Mouse (Mus musculus) intestine, embryonic 15.5 days (tissue): Measurements from ENCODE around the gene Pdgfc. TPM values are rescaled to one million over a fixed set of nuclear protein-coding genes. Genes with fewer than 3 reads are reported as not detected.

Source experiments
- ATAC-seq: fragments of 200-750 bp; cut with Nextera tagmentation; 2 replicates; pipeline ENCODE4 v1.8.0; 2017; ENCODE audit warnings: moderate TSS enrichment, moderate library complexity
- H3K27ac ChIP-seq: fragments of 300-500 bp; sonication (generic); 2 replicates; pipeline ENCODE4 v1.5.1; 2015; ENCODE audit warnings: mild to moderate bottlenecking, inconsistent platforms
- H3K27me3 ChIP-seq: fragments of 300-500 bp; sonication (generic); replicated peaks from 2 replicates; pipeline ENCODE4 v1.6.1; 2015; ENCODE audit warnings: inconsistent platforms
- H3K36me3 ChIP-seq: fragments of 300-500 bp; sonication (generic); 2 replicates; pipeline ENCODE4 v1.6.1; 2015; ENCODE audit warnings: inconsistent platforms
- H3K4me1 ChIP-seq: fragments of 300-500 bp; sonication (generic); replicated peaks from 2 replicates; pipeline ENCODE4 v1.6.1; 2015; ENCODE audit warnings: inconsistent platforms
- H3K4me2 ChIP-seq: fragments of 300-500 bp; sonication (generic); replicated peaks from 2 replicates; pipeline ENCODE4 v1.6.1; 2015; ENCODE audit warnings: mild to moderate bottlenecking, inconsistent platforms
- H3K4me3 ChIP-seq: fragments of 300-500 bp; sonication (generic); replicated peaks from 2 replicates; pipeline ENCODE4 v1.5.1; 2015; ENCODE audit warnings: inconsistent platforms
- H3K9ac ChIP-seq: fragments of 300-500 bp; sonication (generic); 2 replicates; pipeline ENCODE4 v1.6.1; 2015; ENCODE audit warnings: inconsistent platforms
- H3K9me3 ChIP-seq: fragments of 300-500 bp; sonication (generic); 2 replicates; pipeline ENCODE4 v1.6.1; 2016; ENCODE audit warnings: inconsistent platforms
- WGBS: fragments of 180-500 bp; shearing (Covaris S2); methylation state at CpG from one replicate; pipeline ENCODE4 v1.1.7; 2015; 5-methylcytosine and 5-hydroxymethylcytosine counted together
- polyA plus RNA-seq: library from polyadenylated mRNA; unstranded; fragments of >200 nt; fragmentation: Nextera tagmentation; extraction: Ambion mirVana; gene quantifications from 2 replicates; pipeline ENCODE4 v1.2.1, GENCODE M21; 2015

The Pdgfc gene
- polyA plus RNA-seq, 1 experiment from 2014 or later, result 14.0 TPM

- Histone ChIP-seq H3K36me3 (no peaks in the 10 kb centered on the region), H3K4me2 (no peak overlapping the region), H3K9me3 (no peaks in the 10 kb centered on the region), H3K27me3 (no peaks in the 10 kb centered on the region), H3K9ac (no peak overlapping the region), H3K27ac (no peak overlapping the region), H3K4me3 (no peak overlapping the region), H3K4me1 (no peaks in the 10 kb centered on the region)
- no peak for ATAC-seq
Measured at GRCm38 (mm10) chr3:81054074-81054473, 17.9 kb downstream of the Pdgfc start.

GRCm38 (mm10) chr3:81057719-81058118 is 21.5 kb downstream of the Pdgfc start:
- no peak overlapping the region for H3K27ac ChIP-seq
- no peaks in the 10 kb centered on the region for H3K36me3 ChIP-seq
- no peaks in the 10 kb centered on the region for H3K9me3 ChIP-seq
- no peak overlapping the region for H3K4me2 ChIP-seq
- H3K27me3 ChIP-seq, result no peaks in the 10 kb centered on the region
- H3K4me1 ChIP-seq, result no peaks in the 10 kb centered on the region
- no peak overlapping the region for H3K9ac ChIP-seq
- H3K4me3 ChIP-seq, result no peak overlapping the region
- ATAC-seq, result no peak
- 81% methylated on average over 1 of the region's 1 CpGs for WGBS

- no peak overlapping the region for H3K27ac ChIP-seq
- H3K4me1 ChIP-seq, result no peaks in the 10 kb centered on the region
- no peaks in the 10 kb centered on the region for H3K9me3 ChIP-seq
- H3K36me3 ChIP-seq, result no peaks in the 10 kb centered on the region
- WGBS, result 23% methylated on average over 4 of the region's 4 CpGs
- no peak overlapping the region for H3K4me3 ChIP-seq
- H3K27me3 ChIP-seq, result no peaks in the 10 kb centered on the region
- no peak overlapping the region for H3K9ac ChIP-seq
- H3K4me2 ChIP-seq, result no peak overlapping the region
- peak; percentile 36; the same call in 1 of the 2 replicates for ATAC-seq
Measured at GRCm38 (mm10) chr3:81058527-81059031, 22.4 kb downstream of the Pdgfc start.

GRCm38 (mm10) chr3:81068550-81068949 is 32.3 kb downstream of the Pdgfc start:
- Histone ChIP-seq H3K27ac (no peak overlapping the region), H3K4me3 (no peak overlapping the region), H3K9me3 (no peaks in the 10 kb centered on the region), H3K27me3 (no peaks in the 10 kb centered on the region), H3K4me1 (no peaks in the 10 kb centered on the region), H3K36me3 (no peaks in the 10 kb centered on the region), H3K4me2 (no peak overlapping the region), H3K9ac (no peak overlapping the region)
- WGBS, result 37% methylated on average over 2 of the region's 2 CpGs
- ATAC-seq, result peak; percentile 61; the same call in 1 of the 2 replicates

GRCm38 (mm10) chr3:81101136-81101535 is 64.9 kb downstream of the Pdgfc start:
- no peak for ATAC-seq
- no peak overlapping the region for H3K27ac ChIP-seq
- H3K9ac ChIP-seq, result no peak overlapping the region

GRCm38 (mm10) chr3:81102158-81102876 is 66.1 kb downstream of the Pdgfc start:
- Histone ChIP-seq H3K4me3 (no peak overlapping the region), H3K36me3 (no peaks in the 10 kb centered on the region), H3K4me2 (no peak overlapping the region), H3K4me1 (peaks cover 5% of the 10 kb centered on the region), H3K9ac (no peak overlapping the region), H3K27ac (no peak overlapping the region), H3K27me3 (no peaks in the 10 kb centered on the region), H3K9me3 (no peaks in the 10 kb centered on the region)
- peak; percentile 83 for ATAC-seq
- WGBS, result 25% methylated on average over 3 of the region's 3 CpGs

More at GRCm38 (mm10) chr3:81101136-81101535, 64.9 kb downstream of the Pdgfc start:
- H3K27me3 ChIP-seq, result no peaks in the 10 kb centered on the region
- no peak overlapping the region for H3K4me3 ChIP-seq
- WGBS, result 75% methylated on average over 1 of the region's 1 CpGs
- no peaks in the 10 kb centered on the region for H3K9me3 ChIP-seq
- H3K4me2 ChIP-seq, result no peak overlapping the region
- no peaks in the 10 kb centered on the region for H3K36me3 ChIP-seq
- H3K4me1 ChIP-seq, result peaks cover 5% of the 10 kb centered on the region

GRCm38 (mm10) chr3:81102877-81103420 is 66.7 kb downstream of the Pdgfc start:
- WGBS, result 58% methylated on average over 5 of the region's 5 CpGs
- no peak overlapping the region for H3K27ac ChIP-seq

GRCm38 (mm10) chr3:81107515-81107914 is 71.3 kb downstream of the Pdgfc start:
- H3K36me3 ChIP-seq, result no peaks in the 10 kb centered on the region
- no peak for ATAC-seq
- H3K9me3 ChIP-seq, result no peaks in the 10 kb centered on the region
- no peaks in the 10 kb centered on the region for H3K27me3 ChIP-seq
- H3K4me1 ChIP-seq, result peaks cover 2% of the 10 kb centered on the region; the same call in 1 of the 2 replicates
- 45% methylated on average over 1 of the region's 1 CpGs for WGBS
- H3K4me2 ChIP-seq, result no peak overlapping the region
- H3K4me3 ChIP-seq, result no peak overlapping the region
- H3K9ac ChIP-seq, result no peak overlapping the region
- no peak overlapping the region for H3K27ac ChIP-seq

More at GRCm38 (mm10) chr3:81102877-81103420, 66.7 kb downstream of the Pdgfc start:
- no peak for ATAC-seq
- no peak overlapping the region for H3K9ac ChIP-seq
- H3K36me3 ChIP-seq, result no peaks in the 10 kb centered on the region
- H3K4me3 ChIP-seq, result no peak overlapping the region
- H3K27me3 ChIP-seq, result no peaks in the 10 kb centered on the region
- no peak overlapping the region for H3K4me2 ChIP-seq
- H3K4me1 ChIP-seq, result peaks cover 5% of the 10 kb centered on the region
- H3K9me3 ChIP-seq, result no peaks in the 10 kb centered on the region

- Histone ChIP-seq H3K36me3 (no peaks in the 10 kb centered on the region), H3K4me2 (no peak overlapping the region), H3K4me3 (no peak overlapping the region), H3K9ac (no peak overlapping the region), H3K27me3 (no peaks in the 10 kb centered on the region), H3K4me1 (no peaks in the 10 kb centered on the region), H3K9me3 (no peaks in the 10 kb centered on the region), H3K27ac (no peak overlapping the region)
- no peak for ATAC-seq
- 72% methylated on average over 1 of the region's 1 CpGs for WGBS
Measured at GRCm38 (mm10) chr3:81110968-81111367, 74.8 kb downstream of the Pdgfc start.

GRCm38 (mm10) chr3:81112892-81113291 is 76.7 kb downstream of the Pdgfc start:
- Histone ChIP-seq H3K4me2 (no peak overlapping the region), H3K27me3 (no peaks in the 10 kb centered on the region), H3K9me3 (no peaks in the 10 kb centered on the region), H3K36me3 (no peaks in the 10 kb centered on the region), H3K4me1 (no peaks in the 10 kb centered on the region), H3K4me3 (no peak overlapping the region), H3K27ac (no peak overlapping the region), H3K9ac (no peak overlapping the region)
- WGBS, result 94% methylated on average over 3 of the region's 3 CpGs
- ATAC-seq, result no peak

GRCm38 (mm10) chr3:81120664-81121063 is 84.4 kb downstream of the Pdgfc start:
- no peak overlapping the region for H3K4me3 ChIP-seq
- H3K27ac ChIP-seq, result no peak overlapping the region
- no peaks in the 10 kb centered on the region for H3K4me1 ChIP-seq
- H3K36me3 ChIP-seq, result no peaks in the 10 kb centered on the region
- H3K4me2 ChIP-seq, result no peak overlapping the region
- H3K27me3 ChIP-seq, result no peaks in the 10 kb centered on the region
- no peak overlapping the region for H3K9ac ChIP-seq
- 74% methylated on average over 1 of the region's 1 CpGs for whole genome bisulfite sequencing
- H3K9me3 ChIP-seq, result no peaks in the 10 kb centered on the region
- ATAC-seq, result no peak

GRCm38 (mm10) chr3:81121731-81122130 is 85.5 kb downstream of the Pdgfc start:
- Histone ChIP-seq H3K9ac (no peak overlapping the region), H3K27me3 (no peaks in the 10 kb centered on the region), H3K4me2 (no peak overlapping the region), H3K4me3 (no peak overlapping the region), H3K36me3 (no peaks in the 10 kb centered on the region), H3K4me1 (no peaks in the 10 kb centered on the region), H3K9me3 (no peaks in the 10 kb centered on the region), H3K27ac (no peak overlapping the region)
- 84% methylated on average over 1 of the region's 1 CpGs for WGBS
- ATAC-seq, result no peak

- Histone ChIP-seq H3K27me3 (no peaks in the 10 kb centered on the region), H3K9ac (no peak overlapping the region), H3K4me2 (no peak overlapping the region), H3K4me3 (no peak overlapping the region), H3K36me3 (no peaks in the 10 kb centered on the region), H3K4me1 (no peaks in the 10 kb centered on the region), H3K9me3 (no peaks in the 10 kb centered on the region), H3K27ac (no peak overlapping the region)
- WGBS, result 88% methylated on average over 3 of the region's 3 CpGs
- no peak for ATAC-seq
Measured at GRCm38 (mm10) chr3:81123461-81123860, 87.2 kb downstream of the Pdgfc start.
